Mouse (Mus musculus) CD4-positive, CD25-positive, alpha-beta regulatory T cell, adult 4 months (primary cell): ENCODE results near the gene Smap1. TPM values are rescaled to one million over a fixed set of nuclear protein-coding genes. Genes with fewer than 3 reads are reported as not detected.

Source experiments
- ATAC-seq: one replicate; pipeline ENCODE4 v1.8.0; 2017
- polyA plus RNA-seq, 2 experiments: library from polyadenylated mRNA; unstranded; fragments of 100-300 nt; shearing (Covaris generic); gene quantifications; one replicate each; pipeline ENCODE4 v1.2.1; 2017

Smap1 gene
- polyA plus RNA-seq, 2 experiments from 2014 or later: 43.7 to 49.4 TPM

GRCm38 (mm10) chr1:23834246-23834645 lies 87.9 kb downstream of the Smap1 start:
- no peak for ATAC-seq

DNA sequence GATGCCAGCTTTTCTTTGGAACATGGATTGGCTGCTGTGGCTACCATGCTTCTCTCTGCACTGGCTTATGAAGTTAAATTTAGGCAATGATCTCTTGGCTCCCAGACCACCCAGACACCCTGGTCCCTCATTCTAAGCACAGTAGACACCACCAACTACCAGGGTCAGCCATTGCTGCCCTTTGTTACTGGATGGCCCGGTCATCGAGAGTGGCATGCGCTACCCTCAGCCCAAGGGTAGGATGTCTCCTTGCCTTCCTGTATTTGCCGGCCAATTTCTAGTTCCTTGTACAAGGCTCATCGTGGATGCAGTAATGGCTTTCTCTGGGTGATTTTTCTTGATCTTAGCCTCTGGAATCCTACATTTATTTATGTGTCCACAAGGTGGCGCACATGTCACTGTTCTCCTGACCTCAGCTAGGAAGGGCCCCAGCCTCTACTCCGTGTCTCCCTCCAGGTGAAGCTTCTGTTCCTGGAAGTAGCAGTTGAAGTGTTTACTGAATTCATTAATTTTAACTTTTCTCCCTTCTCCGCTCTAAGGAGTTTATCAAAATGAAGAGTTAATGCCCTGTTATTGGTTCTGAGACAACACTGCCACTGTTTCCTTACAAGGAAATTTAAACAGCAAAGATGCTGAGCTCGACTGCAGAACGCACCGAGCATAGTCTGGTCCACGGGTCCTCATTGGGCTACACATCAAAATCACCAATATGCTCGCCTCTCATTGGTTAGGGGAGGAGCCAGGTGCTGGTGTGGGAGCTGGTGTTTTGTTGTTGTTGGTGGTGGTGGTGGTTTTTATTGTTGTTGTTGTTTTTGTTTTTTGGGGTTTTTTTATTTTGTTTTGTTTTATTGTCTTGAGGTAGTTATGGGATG lies 95.0 kb downstream of the Smap1 start:
- peak; percentile 65 for ATAC-seq

GRCm38 (mm10) chr1:23821615-23822014 lies 100.5 kb downstream of the Smap1 start:
- no peak for ATAC-seq

DNA sequence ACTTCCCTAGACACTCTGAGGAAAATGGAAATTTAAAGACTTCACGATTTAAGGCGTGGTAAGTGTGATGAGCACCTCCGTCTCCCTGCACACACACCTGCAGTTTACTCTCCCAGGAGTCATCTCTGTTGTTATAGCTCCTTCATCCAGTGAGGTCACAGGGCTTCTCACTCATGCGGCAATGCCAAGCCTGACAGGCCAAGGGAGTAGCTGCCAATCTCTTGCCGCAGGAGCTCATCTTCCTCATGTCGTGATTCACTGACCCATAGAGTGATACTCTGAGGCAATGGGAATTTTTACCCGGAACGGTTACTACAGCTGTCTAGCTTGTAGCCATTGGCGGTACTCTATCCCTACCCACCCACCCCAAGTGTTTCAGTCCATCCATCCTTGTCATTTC lies 123.8 kb downstream of the Smap1 start:
- ATAC-seq: no peak

Other genes with a start within 250 kb of the Smap1 start
- 1 to 10 TPM; 1.7 to 1.9 TPM for gene B3gat2, start 160.6 kb downstream of the Smap1 start, polyA plus RNA-seq
- 10 to 100 TPM; 68.4 to 82.9 TPM for gene Sdhaf4, start 83.3 kb upstream of the Smap1 start, polyA plus RNA-seq
- under 1 TPM in 1 of 2 experiments, not detected in 1; 0.28 TPM for gene Fam135a, start 178.0 kb upstream of the Smap1 start, polyA plus RNA-seq